In genomic region chr4:156219936-156220335, GRCm38 (mm10) we compare ENCODE assay signal across 16 mouse cellular contexts.
"Had no signal": no experiment of that assay in that cellular context is flagged by ENCODE, and none has a peak within 500 bp of the region (broad histone marks: within the 10 kb centered on the region; RNA-seq: fewer than 3 reads in every experiment).

No protein-coding gene starts in this region.

- H3K36me3 ChIP-seq: lung, embryonic 15.5 days; midbrain, embryonic 15.5 days had no signal

- H3K4me2 ChIP-seq: lung, embryonic 15.5 days; midbrain, embryonic 11.5 days; midbrain, embryonic 13.5 days; midbrain, embryonic 15.5 days; neural tube, embryonic 12.5 days had no signal

- H3K9me3 ChIP-seq: lung, embryonic 15.5 days; megakaryocyte, embryonic 14.5 days; midbrain, embryonic 13.5 days; midbrain, embryonic 15.5 days; neural tube, embryonic 12.5 days had no signal

- H3K27me3 ChIP-seq: lung, embryonic 15.5 days; midbrain, embryonic 13.5 days; midbrain, embryonic 15.5 days; neural tube, embryonic 12.5 days had no signal

- DNase-seq: lung, adult 2 months; lung, postnatal 14 days; lung, postnatal 36 days; right cerebral cortex, postnatal 14 days; spleen, adult 18-20 months; thymus, adult 18-20 months; thymus, postnatal 14 days; thymus, postnatal 36 days had no signal

- H3K4me3 ChIP-seq: lung, embryonic 15.5 days; megakaryocyte, embryonic 14.5 days; midbrain, embryonic 13.5 days; midbrain, embryonic 15.5 days; neural tube, embryonic 12.5 days had no signal

- H3K27ac ChIP-seq: lung, embryonic 15.5 days; macrophage; midbrain, embryonic 13.5 days; midbrain, embryonic 15.5 days; neural tube, embryonic 12.5 days had no signal

- H3K9ac ChIP-seq: lung, embryonic 15.5 days; midbrain, embryonic 13.5 days; midbrain, embryonic 15.5 days; neural tube, embryonic 12.5 days had no signal

- H3K4me1 ChIP-seq: lung, embryonic 15.5 days; midbrain, embryonic 13.5 days; midbrain, embryonic 15.5 days; neural tube, embryonic 12.5 days had no signal

- ATAC-seq: lung, postnatal 0 days; midbrain, embryonic 13.5 days; midbrain, embryonic 15.5 days had no signal
